Mouse (Mus musculus) midbrain, embryonic 13.5 days (tissue): Measurements from ENCODE around the gene Gja1. TPM values are rescaled to one million over a fixed set of nuclear protein-coding genes. Genes with fewer than 3 reads are reported as not detected.

Source experiments
- ATAC-seq: fragments of 200-750 bp; cut with Nextera tagmentation; 2 replicates; pipeline ENCODE4 v1.8.0; 2017; ENCODE audit warnings: mild to moderate bottlenecking, moderate TSS enrichment, moderate library complexity
- H3K27ac ChIP-seq: fragments of 300-500 bp; sonication (generic); 2 replicates; pipeline ENCODE4 v1.5.1; 2015; ENCODE audit warnings: inconsistent platforms, mild to moderate bottlenecking, moderate library complexity
- H3K27me3 ChIP-seq: fragments of 300-500 bp; sonication (generic); 2 replicates; pipeline ENCODE4 v1.6.1; 2015; ENCODE audit warnings: mild to moderate bottlenecking, inconsistent platforms
- H3K36me3 ChIP-seq: fragments of 300-500 bp; sonication (generic); 2 replicates; pipeline ENCODE4 v1.6.1; 2015; ENCODE audit warnings: mild to moderate bottlenecking, inconsistent platforms
- H3K4me1 ChIP-seq: fragments of 300-500 bp; sonication (generic); replicated peaks from 2 replicates; pipeline ENCODE4 v1.6.1; 2015; ENCODE audit warnings: inconsistent platforms
- H3K4me2 ChIP-seq: fragments of 300-500 bp; sonication (generic); replicated peaks from 2 replicates; pipeline ENCODE4 v1.6.1; 2015; ENCODE audit warnings: moderate library complexity, mild to moderate bottlenecking, inconsistent platforms
- H3K4me3 ChIP-seq: fragments of 300-500 bp; sonication (generic); replicated peaks from 2 replicates; pipeline ENCODE4 v1.5.1; 2015; ENCODE audit warnings: mild to moderate bottlenecking, inconsistent platforms
- H3K9ac ChIP-seq: fragments of 300-500 bp; sonication (generic); replicated peaks from 2 replicates; pipeline ENCODE4 v1.6.1; 2015; ENCODE audit warnings: mild to moderate bottlenecking, inconsistent platforms
- H3K9me3 ChIP-seq: fragments of 300-500 bp; sonication (generic); 2 replicates; pipeline ENCODE4 v1.6.1; 2016; ENCODE audit warnings: mild to moderate bottlenecking, inconsistent platforms
- WGBS: fragments of 180-500 bp; shearing (Covaris S2); methylation state at CpG from one replicate; pipeline ENCODE4 v1.1.7; 2015; 5-methylcytosine and 5-hydroxymethylcytosine counted together
- polyA plus RNA-seq: library from polyadenylated mRNA; unstranded; fragments of >200 nt; fragmentation: Nextera tagmentation; extraction: Ambion mirVana; gene quantifications from 2 replicates; pipeline ENCODE4 v1.2.1, GENCODE M21; 2015

Gja1 gene
- 80.5 and 86.7 TPM in 2 replicates for polyA plus RNA-seq

GRCm38 (mm10) chr10:56377097-56377965, at the start of gene Gja1:
TSS of gene Gja1 (plus strand) at chr10:56377330.
- peak within 1 kb of the TSS; percentile 56 for H3K4me3 ChIP-seq
- no peak for ATAC-seq
- peak within 1 kb of the TSS; percentile 44 for H3K27ac ChIP-seq
- WGBS: under 1% methylated on average over 23 of the region's 23 CpGs
- peaks cover 42% of the 10 kb centered on the region for H3K27me3 ChIP-seq
- peak within 1 kb of the TSS; percentile 71 for H3K9ac ChIP-seq
- peaks cover 29% of the 10 kb centered on the region for H3K4me1 ChIP-seq
- peak within 1 kb of the TSS; percentile 89 for H3K4me2 ChIP-seq
- H3K36me3 ChIP-seq: no peaks in the 10 kb centered on the region
- H3K9me3 ChIP-seq: no peaks in the 10 kb centered on the region

GRCm38 (mm10) chr10:56338851-56339489, 38.2 kb upstream of the Gja1 start:
- peak; percentile 93 for ATAC-seq
- H3K4me3 ChIP-seq: no peak overlapping the region
- WGBS: 54% methylated on average over 6 of the region's 6 CpGs

GRCm38 (mm10) chr10:56360472-56360871, 16.7 kb upstream of the Gja1 start:
- Histone ChIP-seq H3K4me2 (no peak overlapping the region), H3K36me3 (no peaks in the 10 kb centered on the region), H3K9ac (no peak overlapping the region), H3K27ac (no peak overlapping the region), H3K9me3 (no peaks in the 10 kb centered on the region), H3K27me3 (no peaks in the 10 kb centered on the region), H3K4me3 (no peak overlapping the region), H3K4me1 (no peaks in the 10 kb centered on the region)
- WGBS: 68% methylated on average over 4 of the region's 4 CpGs
- no peak for ATAC-seq

More at GRCm38 (mm10) chr10:56338851-56339489, 38.2 kb upstream of the Gja1 start:
- no peaks in the 10 kb centered on the region for H3K36me3 ChIP-seq
- H3K27ac ChIP-seq: no peak overlapping the region
- H3K4me1 ChIP-seq: no peaks in the 10 kb centered on the region
- H3K4me2 ChIP-seq: no peak overlapping the region
- H3K9me3 ChIP-seq: no peaks in the 10 kb centered on the region
- H3K27me3 ChIP-seq: no peaks in the 10 kb centered on the region
- H3K9ac ChIP-seq: no peak overlapping the region

- Histone ChIP-seq H3K4me3 (no peak overlapping the region), H3K9me3 (no peaks in the 10 kb centered on the region), H3K4me2 (no peak overlapping the region), H3K4me1 (no peaks in the 10 kb centered on the region), H3K27me3 (no peaks in the 10 kb centered on the region), H3K9ac (no peak overlapping the region), H3K36me3 (no peaks in the 10 kb centered on the region), H3K27ac (no peak overlapping the region)
- ATAC-seq: peak; percentile 70
- WGBS: 26% methylated on average over 7 of the region's 7 CpGs
Observed at GRCm38 (mm10) chr10:56369073-56369472, 8.1 kb upstream of the Gja1 start.

GRCm38 (mm10) chr10:56373021-56373720, 4.0 kb upstream of the Gja1 start:
- WGBS: 26% methylated on average over 8 of the region's 8 CpGs
- Histone ChIP-seq H3K27ac (no peak overlapping the region), H3K4me2 (peak overlapping the region; percentile 22; the same call in 1 of the 2 replicates), H3K4me1 (peaks cover 13% of the 10 kb centered on the region), H3K36me3 (no peaks in the 10 kb centered on the region), H3K9ac (no peak overlapping the region), H3K4me3 (no peak overlapping the region), H3K9me3 (no peaks in the 10 kb centered on the region), H3K27me3 (peaks cover 29% of the 10 kb centered on the region)
- peak; percentile 69; the same call in 1 of the 2 replicates for ATAC-seq

- Histone ChIP-seq H3K4me1 (peaks cover 23% of the 10 kb centered on the region), H3K27me3 (peaks cover 39% of the 10 kb centered on the region), H3K36me3 (no peaks in the 10 kb centered on the region), H3K9me3 (no peaks in the 10 kb centered on the region), H3K9ac (no peak overlapping the region), H3K27ac (no peak overlapping the region), H3K4me2 (no peak overlapping the region), H3K4me3 (no peak overlapping the region)
- no peak for ATAC-seq
- WGBS: 5% methylated on average over 5 of the region's 5 CpGs
Observed at GRCm38 (mm10) chr10:56374169-56374568, 3.0 kb upstream of the Gja1 start.

GRCm38 (mm10) chr10:56375906-56376468, 1.1 kb upstream of the Gja1 start:
- Histone ChIP-seq H3K9me3 (no peaks in the 10 kb centered on the region), H3K27me3 (peaks cover 42% of the 10 kb centered on the region), H3K4me1 (peaks cover 29% of the 10 kb centered on the region), H3K36me3 (no peaks in the 10 kb centered on the region), H3K9ac (no peak overlapping the region), H3K4me3 (no peak overlapping the region), H3K27ac (no peak overlapping the region), H3K4me2 (no peak overlapping the region)
- 15% methylated on average over 9 of the region's 9 CpGs for WGBS
- no peak for ATAC-seq

- peak overlapping the region; percentile 44 for H3K27ac ChIP-seq
Observed at GRCm38 (mm10) chr10:56377966-56378647, 977 bp downstream of the Gja1 start.

GRCm38 (mm10) chr10:56378648-56379254, 1.6 kb downstream of the Gja1 start:
- H3K4me1 ChIP-seq: peaks cover 29% of the 10 kb centered on the region
- H3K27ac ChIP-seq: peak overlapping the region; percentile 44; the same call in 1 of the 2 replicates
- H3K36me3 ChIP-seq: no peaks in the 10 kb centered on the region
- under 1% methylated on average over 35 of the region's 35 CpGs for WGBS
- H3K4me2 ChIP-seq: peak overlapping the region; percentile 89
- no peaks in the 10 kb centered on the region for H3K9me3 ChIP-seq
- peak overlapping the region; percentile 56 for H3K4me3 ChIP-seq
- peak overlapping the region; percentile 71 for H3K9ac ChIP-seq
- peaks cover 42% of the 10 kb centered on the region for H3K27me3 ChIP-seq
- ATAC-seq: peak; percentile 85

More at GRCm38 (mm10) chr10:56377966-56378647, 977 bp downstream of the Gja1 start:
- peaks cover 42% of the 10 kb centered on the region for H3K27me3 ChIP-seq
- peak; percentile 52 for ATAC-seq
- H3K4me2 ChIP-seq: peak overlapping the region; percentile 89
- WGBS: under 1% methylated on average over 25 of the region's 25 CpGs
- peak overlapping the region; percentile 71 for H3K9ac ChIP-seq
- H3K4me1 ChIP-seq: peaks cover 29% of the 10 kb centered on the region
- no peaks in the 10 kb centered on the region for H3K9me3 ChIP-seq
- H3K4me3 ChIP-seq: peak overlapping the region; percentile 56
- H3K36me3 ChIP-seq: no peaks in the 10 kb centered on the region

GRCm38 (mm10) chr10:56379720-56380119, 2.6 kb downstream of the Gja1 start:
- 9% methylated on average over 7 of the region's 7 CpGs for WGBS
- no peaks in the 10 kb centered on the region for H3K36me3 ChIP-seq
- H3K27me3 ChIP-seq: peaks cover 38% of the 10 kb centered on the region
- peak overlapping the region; percentile 56 for H3K4me3 ChIP-seq
- H3K9ac ChIP-seq: no peak overlapping the region
- peak overlapping the region; percentile 89 for H3K4me2 ChIP-seq
- ATAC-seq: no peak
- no peaks in the 10 kb centered on the region for H3K9me3 ChIP-seq
- peaks cover 29% of the 10 kb centered on the region for H3K4me1 ChIP-seq
- H3K27ac ChIP-seq: no peak overlapping the region
